Comparison of ENCODE assay signal across 8 mouse cellular contexts in the genomic region with DNA sequence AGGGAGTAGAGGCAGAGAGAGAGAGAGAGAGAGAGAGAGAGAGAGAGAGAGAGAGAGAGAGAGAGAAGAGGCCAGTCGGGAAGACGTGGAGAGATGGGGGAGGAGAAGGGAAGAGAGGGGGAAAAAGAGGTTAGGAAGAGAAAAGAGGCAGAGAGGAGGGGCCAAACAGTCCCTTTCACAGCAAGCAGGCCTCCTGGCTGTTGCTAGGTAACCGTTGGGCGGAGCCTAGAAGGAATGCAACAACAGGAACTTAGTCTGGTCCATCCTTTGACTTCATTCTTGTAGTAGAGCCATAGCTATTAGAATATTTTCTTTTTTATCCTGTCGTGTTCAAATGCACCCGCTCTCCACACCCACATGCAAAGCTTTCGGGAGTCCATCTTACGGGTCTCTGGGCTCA. TPM values are rescaled to one million over a fixed set of nuclear protein-coding genes. Genes with fewer than 3 reads are reported as not detected.
DNase-seq lines count a peak whose midpoint lies in the region; ATAC-seq and TF ChIP-seq lines count a peak whose summit lies in the region.

No protein-coding gene starts in this region.

- no peaks in the 10 kb centered on the region for H3K36me3 ChIP-seq in forebrain, embryonic 15.5 days
- H3K36me3 ChIP-seq in limb, embryonic 14.5 days (ENCODE audit: control insufficient read depth, insufficient read depth, low read length): no peaks in the 10 kb centered on the region

- intact Hi-C loops in gastrocnemius, adult 2 months (cut with DNase I): no loop called here
- intact Hi-C loops in left cerebral cortex, postnatal 36 days (cut with DNase I): no loop called here

- H3K9ac ChIP-seq in forebrain, embryonic 15.5 days (replicated peaks): no peak overlapping the region
- no peak overlapping the region for H3K9ac ChIP-seq in limb, embryonic 14.5 days (ENCODE audit: low read depth, low read length, severe bottlenecking)

- H3K9me3 ChIP-seq in forebrain, embryonic 15.5 days: no peaks in the 10 kb centered on the region
- H3K9me3 ChIP-seq in limb, embryonic 14.5 days (ENCODE audit: control insufficient read depth, low read length): no peaks in the 10 kb centered on the region

- peak; percentile 74 for ATAC-seq in forebrain, embryonic 15.5 days (replicated peaks)
- ATAC-seq in limb, embryonic 14.5 days (ENCODE audit: low FRiP score, low read depth): peak; percentile 70; the same call in 1 of the 2 replicates

- peak overlapping the region; percentile 34 for H3K4me2 ChIP-seq in forebrain, embryonic 15.5 days (replicated peaks)
- H3K4me2 ChIP-seq in limb, embryonic 14.5 days (replicated peaks; ENCODE audit: low read depth, low read length, severe bottlenecking): peak overlapping the region; percentile 23; the same call in 1 of the 2 replicates

- H3K27me3 ChIP-seq in forebrain, embryonic 15.5 days: no peaks in the 10 kb centered on the region
- H3K27me3 ChIP-seq in limb, embryonic 14.5 days (ENCODE audit: control insufficient read depth, insufficient read depth, low read length): no peaks in the 10 kb centered on the region

- H3K27ac ChIP-seq in forebrain, embryonic 15.5 days (replicated peaks): peak overlapping the region; percentile 77
- no peak overlapping the region for H3K27ac ChIP-seq in limb, embryonic 14.5 days (replicated peaks; ENCODE audit: low read depth, low read length)
- no peak overlapping the region for H3K27ac ChIP-seq in gastrocnemius, adult 2 months

- peak overlapping the region; percentile 7; the same call in 1 of the 2 replicates for H3K4me3 ChIP-seq in forebrain, embryonic 15.5 days
- H3K4me3 ChIP-seq in limb, embryonic 14.5 days (replicated peaks; ENCODE audit: low read length): no peak overlapping the region
- H3K4me3 ChIP-seq in gastrocnemius, adult 2 months: no peak overlapping the region

- WGBS in forebrain, embryonic 15.5 days: 2% methylated on average over 7 of the region's 8 CpGs
- WGBS in limb, embryonic 14.5 days: 14% methylated on average over 7 of the region's 8 CpGs

- H3K4me1 ChIP-seq in forebrain, embryonic 15.5 days: peaks cover 38% of the 10 kb centered on the region
- H3K4me1 ChIP-seq in limb, embryonic 14.5 days (ENCODE audit: control insufficient read depth, insufficient read depth, low read length): peaks cover 13% of the 10 kb centered on the region; the same call in 1 of the 2 replicates

- DNase-seq in layer of hippocampus, adult 9-11 months: peak; percentile 47
- DNase-seq in layer of hippocampus, postnatal 36 days: no peak
- peak; percentile 52 for DNase-seq in adrenal gland, postnatal 10 days
- DNase-seq in limb, embryonic 14.5 days (ENCODE audit: low spot score): peak; percentile 64
- DNase-seq in naive thymus-derived CD4-positive, alpha-beta T cell, adult 2 months (ENCODE audit: low read depth): peak; percentile 72
- DNase-seq in gastrocnemius, adult 2 months: no peak
- no peak for DNase-seq in left cerebral cortex, postnatal 36 days (ENCODE audit: low spot score in 2 of 2)

- no peak for TF ChIP-seq POLR2A in limb, embryonic 14.5 days (IDR thresholded peaks at IDR 0.05; ENCODE audit: borderline replicate concordance, extremely low read depth, insufficient read depth, insufficient read length)

- no peak for TF ChIP-seq CTCF in gastrocnemius, adult 2 months (IDR thresholded peaks at IDR 0.05)

RNA-seq across cellular contexts. Expression of gene Rdm1, which starts 9.1 kb away (rescaled TPM):
- 1 to 10 TPM; 6.7 to 9.4 TPM for total RNA-seq in layer of hippocampus, postnatal 36 days (2021)
- 10 to 100 TPM; 22.5 to 26.4 TPM for total RNA-seq in adrenal gland, postnatal 10 days (2021)
- 31.0 and 34.6 TPM in 2 replicates for polyA plus RNA-seq in forebrain, embryonic 15.5 days (2015; fragmentation: Nextera tagmentation; extraction: Ambion mirVana)
- polyA plus RNA-seq in limb, embryonic 14.5 days (2012; rRNA removed): 35.5 and 36.0 TPM in 2 replicates
- 39.2 and 39.4 TPM in 2 replicates for polyA plus RNA-seq in limb, embryonic 14.5 days (2014; fragmentation: Nextera tagmentation; extraction: Ambion mirVana)
- 10 to 100 TPM; 24.2 to 27.4 TPM for total RNA-seq in gastrocnemius, adult 2 months (2021)
- total RNA-seq in left cerebral cortex, postnatal 36 days (2021): 1 to 10 TPM; 6.0 to 6.5 TPM

RNA-seq across cellular contexts. Expression of gene Gm11634, which starts 18.8 kb away (rescaled TPM):
- total RNA-seq in layer of hippocampus, postnatal 36 days (2021): not detected
- not detected for total RNA-seq in adrenal gland, postnatal 10 days (2021)
- not detected in 2 replicates for polyA plus RNA-seq in forebrain, embryonic 15.5 days (2015; fragmentation: Nextera tagmentation; extraction: Ambion mirVana)
- polyA plus RNA-seq in limb, embryonic 14.5 days (2012; rRNA removed): not detected in 2 replicates
- polyA plus RNA-seq in limb, embryonic 14.5 days (2014; fragmentation: Nextera tagmentation; extraction: Ambion mirVana): not detected in 2 replicates
- total RNA-seq in gastrocnemius, adult 2 months (2021): not detected
- not detected for total RNA-seq in left cerebral cortex, postnatal 36 days (2021)

RNA-seq across cellular contexts. Expression of gene Tmem106a, which starts 35.8 kb away (rescaled TPM):
- 1 to 10 TPM; 1.3 to 2.7 TPM for total RNA-seq in layer of hippocampus, postnatal 36 days (2021)
- total RNA-seq in adrenal gland, postnatal 10 days (2021): 10 to 100 TPM; 11.2 to 12.0 TPM
- 2.0 and 2.3 TPM in 2 replicates for polyA plus RNA-seq in forebrain, embryonic 15.5 days (2015; fragmentation: Nextera tagmentation; extraction: Ambion mirVana)
- polyA plus RNA-seq in limb, embryonic 14.5 days (2012; rRNA removed): 9.3 and 11.6 TPM in 2 replicates
- polyA plus RNA-seq in limb, embryonic 14.5 days (2014; fragmentation: Nextera tagmentation; extraction: Ambion mirVana): 3.8 and 5.4 TPM in 2 replicates
- 1 to 10 TPM; 1.0 to 2.6 TPM for total RNA-seq in gastrocnemius, adult 2 months (2021)
- total RNA-seq in left cerebral cortex, postnatal 36 days (2021): 1 to 10 TPM; 1.2 to 1.6 TPM

RNA-seq across cellular contexts. Expression of gene Arl4d, which starts 47.5 kb away (rescaled TPM):
- total RNA-seq in layer of hippocampus, postnatal 36 days (2021): 10 to 100 TPM; 12.9 to 13.8 TPM
- 10 to 100 TPM; 10.4 to 16.7 TPM for total RNA-seq in adrenal gland, postnatal 10 days (2021)
- 45.8 TPM in 2 replicates for polyA plus RNA-seq in forebrain, embryonic 15.5 days (2015; fragmentation: Nextera tagmentation; extraction: Ambion mirVana)
- 3.0 and 4.2 TPM in 2 replicates for polyA plus RNA-seq in limb, embryonic 14.5 days (2012; rRNA removed)
- polyA plus RNA-seq in limb, embryonic 14.5 days (2014; fragmentation: Nextera tagmentation; extraction: Ambion mirVana): 2.5 and 3.6 TPM in 2 replicates
- 10 to 100 TPM in 1 of 2 experiments, 1 to 10 TPM in 1; 6.7 to 13.1 TPM for total RNA-seq in gastrocnemius, adult 2 months (2021)
- 10 to 100 TPM; 18.3 to 38.8 TPM for total RNA-seq in left cerebral cortex, postnatal 36 days (2021)

Comparison
In these comparisons a context has a peak if more than half of its experiments do, and no peak if none do; other contexts are left out.
1. DNase-seq: peak in layer of hippocampus, adult 9-11 months (single experiment), adrenal gland, postnatal 10 days (single experiment), limb, embryonic 14.5 days (single experiment) and naive thymus-derived CD4-positive, alpha-beta T cell, adult 2 months (single experiment); none in layer of hippocampus, postnatal 36 days (0 of 2), gastrocnemius, adult 2 months (single experiment) and left cerebral cortex, postnatal 36 days (0 of 2).